Mouse (Mus musculus) lung, postnatal 4 days (tissue): ENCODE measurements around the gene Syngr1.
A peak's percentile ranks its signal among the peaks of the same experiment; 100 is the strongest.

Experiments
- DNase-seq, 2 experiments: peaks; one replicate each; pipeline ENCODE4 v3.0.0; 2021

Syngr1 gene

GRCm38 (mm10) chr15:80092599-80092998, 1.5 kb downstream of the Syngr1 start:
- DNase-seq = no peak

- no peak for DNase-seq
Measured at GRCm38 (mm10) chr15:80094201-80094600, 3.1 kb downstream of the Syngr1 start.

GRCm38 (mm10) chr15:80095596-80095995, 4.5 kb downstream of the Syngr1 start:
- DNase-seq = no peak

- no peak for DNase-seq
Measured at GRCm38 (mm10) chr15:80096406-80096805, 5.3 kb downstream of the Syngr1 start.

GRCm38 (mm10) chr15:80096946-80097881, 6.1 kb downstream of the Syngr1 start:
- peak; percentile 47 to 50 for DNase-seq

- no peak for DNase-seq
Measured at GRCm38 (mm10) chr15:80097999-80098461, 6.9 kb downstream of the Syngr1 start.

- no peak for DNase-seq
Measured at GRCm38 (mm10) chr15:80098809-80099208, 7.7 kb downstream of the Syngr1 start.

GRCm38 (mm10) chr15:80099477-80099876, 8.3 kb downstream of the Syngr1 start:
- no peak for DNase-seq

- no peak for DNase-seq
Measured at GRCm38 (mm10) chr15:80100196-80100595, 9.1 kb downstream of the Syngr1 start.

- DNase-seq = no peak
Measured at GRCm38 (mm10) chr15:80100871-80101270, 9.7 kb downstream of the Syngr1 start.

- DNase-seq = no peak
Measured at GRCm38 (mm10) chr15:80101503-80101902, 10.4 kb downstream of the Syngr1 start.

- no peak for DNase-seq
Measured at GRCm38 (mm10) chr15:80102495-80102894, 11.4 kb downstream of the Syngr1 start.

- DNase-seq = peak in 1 of 2 experiments; percentile 49
Measured at GRCm38 (mm10) chr15:80105490-80106410, 14.6 kb downstream of the Syngr1 start.

- DNase-seq = no peak
Measured at GRCm38 (mm10) chr15:80107143-80107542, 16.0 kb downstream of the Syngr1 start.

GRCm38 (mm10) chr15:80107575-80107974, 16.4 kb downstream of the Syngr1 start:
- no peak for DNase-seq

- DNase-seq = no peak
Measured at GRCm38 (mm10) chr15:80111436-80111835, 20.3 kb downstream of the Syngr1 start.

- DNase-seq = no peak
Measured at GRCm38 (mm10) chr15:80112499-80112898, 21.4 kb downstream of the Syngr1 start.

- DNase-seq = no peak
Measured at GRCm38 (mm10) chr15:80114414-80114813, 23.3 kb downstream of the Syngr1 start.

- no peak for DNase-seq
Measured at GRCm38 (mm10) chr15:80115256-80115655, 24.1 kb downstream of the Syngr1 start.

GRCm38 (mm10) chr15:80115866-80116794, 25.0 kb downstream of the Syngr1 start:
- no peak for DNase-seq

GRCm38 (mm10) chr15:80117154-80117553, 26.0 kb downstream of the Syngr1 start:
- DNase-seq = peak in 1 of 2 experiments; percentile 51

- DNase-seq = no peak
Measured at GRCm38 (mm10) chr15:80119076-80119475, 27.9 kb downstream of the Syngr1 start.
